Mouse (Mus musculus): ENCODE results near the gene Urah. TPM values are rescaled to one million over a fixed set of nuclear protein-coding genes. Genes with fewer than 3 reads are reported as not detected.
A peak's percentile ranks its signal among the peaks of the same experiment; 100 is the strongest.

Gene Urah
- polyA plus RNA-seq, 1 experiment, result not detected

DNA sequence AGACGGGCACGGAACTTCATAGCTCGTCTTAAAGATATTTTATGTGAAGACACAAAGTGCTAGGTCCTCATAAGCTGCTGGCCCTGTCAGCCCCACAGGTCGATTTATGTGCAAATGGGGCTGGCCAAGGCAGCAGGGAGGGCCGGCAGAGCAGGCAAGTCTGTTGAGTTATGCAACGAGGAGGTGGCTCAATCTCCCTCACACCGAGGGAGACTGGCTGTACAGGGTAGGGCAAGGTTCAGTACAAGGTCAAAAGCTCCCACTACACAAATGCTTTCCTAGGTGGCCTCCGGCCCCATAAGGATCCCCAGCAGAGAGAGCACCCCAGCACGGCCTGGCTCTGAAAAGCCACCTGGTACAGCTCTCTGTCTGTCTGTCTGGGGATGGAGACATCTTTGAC, 18.6 kb downstream of the Urah start:
- Histone ChIP-seq H3K4me1 (ENCODE audit: control insufficient read depth, insufficient read depth, insufficient read length, low read length) (peaks cover 17% of the 10 kb centered on the region), H3K27ac (replicated peaks; ENCODE audit: low read depth, low read length) (peak overlapping the region; percentile 99), H3K4me3 (ENCODE audit: insufficient read depth, low read depth, low read length) (peak overlapping the region; percentile 0; the same call in 1 of the 2 replicates)

DNA sequence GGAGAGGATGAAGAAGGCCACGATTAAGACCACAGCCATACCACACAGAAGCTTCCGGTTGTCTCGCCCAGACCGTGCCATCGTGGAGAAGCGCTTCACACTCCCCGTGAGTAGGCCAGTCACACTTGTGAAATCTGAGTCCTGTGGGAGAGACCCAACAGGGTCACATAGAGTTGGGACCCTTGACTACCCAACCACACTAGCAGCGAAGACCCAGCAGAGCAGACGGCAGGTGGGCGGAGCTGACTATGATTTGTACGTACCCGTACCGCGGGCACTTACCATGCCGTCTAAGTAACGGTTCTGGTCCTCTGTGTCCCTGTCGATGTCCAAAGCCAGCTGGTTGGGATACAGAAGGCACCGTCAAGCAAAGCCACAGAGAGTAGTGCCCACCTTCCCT, 19.7 kb downstream of the Urah start:
- Histone ChIP-seq H3K4me3 (ENCODE audit: insufficient read depth, low read depth, low read length) (peak overlapping the region; percentile 85; the same call in 1 of the 2 replicates), H3K27ac (replicated peaks; ENCODE audit: low read depth, low read length) (peak overlapping the region; percentile 99), H3K4me1 (ENCODE audit: control insufficient read depth, insufficient read depth, insufficient read length, low read length) (peaks cover 20% of the 10 kb centered on the region)

DNA sequence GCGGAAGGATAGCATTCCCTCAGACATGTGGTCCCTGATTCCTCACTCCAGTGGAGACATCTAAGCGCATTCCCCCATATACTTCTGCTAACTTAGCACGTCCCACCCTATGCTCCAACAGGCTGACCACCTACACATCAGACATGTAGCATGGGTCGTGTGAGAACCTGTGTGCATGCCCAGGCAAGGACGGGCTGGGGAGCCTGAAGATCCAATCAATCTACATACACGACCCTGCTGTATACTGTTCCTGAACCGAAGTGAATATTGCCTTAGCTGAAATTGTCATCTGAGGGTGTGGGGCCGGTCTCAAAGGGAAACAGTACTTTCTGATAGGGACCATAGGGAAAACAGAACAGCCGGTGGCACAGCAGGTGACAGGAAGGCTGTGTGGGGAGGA, 20.4 kb downstream of the Urah start:
- H3K4me1 ChIP-seq (ENCODE audit: control insufficient read depth, insufficient read depth, insufficient read length, low read length), result peaks cover 20% of the 10 kb centered on the region
- H3K27ac ChIP-seq (replicated peaks; ENCODE audit: low read depth, low read length), result peak overlapping the region; percentile 99
- peak overlapping the region; percentile 85 for H3K4me3 ChIP-seq (ENCODE audit: insufficient read depth, low read depth, low read length)

DNA sequence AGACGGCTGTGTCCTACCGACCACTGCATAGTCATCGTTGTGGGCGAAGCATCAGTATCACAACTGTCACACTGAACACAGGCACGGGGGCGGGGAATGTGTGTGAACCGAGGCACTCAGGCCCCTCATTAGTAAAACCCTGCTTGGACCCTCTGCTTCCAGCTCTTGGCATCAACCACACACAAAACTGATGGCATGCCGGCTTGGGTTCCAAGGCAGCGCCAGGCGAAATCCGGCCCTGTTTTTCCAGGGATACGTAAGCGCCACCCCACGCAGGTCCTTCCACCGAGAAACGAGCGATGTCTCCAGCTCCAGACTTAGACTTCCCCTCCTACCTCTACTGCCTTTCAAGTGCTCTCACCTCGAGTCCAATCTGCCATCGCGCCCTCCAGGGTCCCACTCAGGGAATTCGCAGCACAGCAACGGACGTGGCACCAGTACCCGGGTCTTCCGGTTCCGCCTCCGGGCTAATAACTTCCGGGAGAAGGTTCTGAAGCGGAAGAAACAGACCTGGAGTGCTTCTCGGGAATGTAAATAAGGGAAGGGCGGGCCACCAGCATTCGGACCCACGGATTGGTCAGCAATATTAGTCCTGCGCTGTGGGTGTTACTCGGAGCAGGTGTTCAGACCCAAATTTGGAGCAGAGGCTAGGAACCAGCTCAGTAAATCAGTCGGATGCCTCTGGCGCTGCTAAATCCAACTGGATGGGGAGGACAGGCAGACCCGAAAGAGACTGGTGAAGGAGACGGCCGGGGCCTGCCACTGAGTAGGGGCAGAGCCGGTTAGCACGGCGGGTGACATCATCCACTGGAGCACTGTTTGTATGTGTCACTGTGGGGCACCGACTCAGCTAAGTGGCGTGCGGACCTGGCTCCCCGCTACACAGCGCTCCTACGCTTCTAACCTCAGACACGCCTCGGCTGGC, 21.3 kb downstream of the Urah start, which contains the start of gene Gm45785:
TSS of gene Gm45785 (minus strand) at position 472 of the 925 bp plus-strand sequence.
- H3K4me3 ChIP-seq (ENCODE audit: insufficient read depth, low read depth, low read length), result peak within 1 kb of the TSS; percentile 85
- H3K27ac ChIP-seq (replicated peaks; ENCODE audit: low read depth, low read length), result peak within 1 kb of the TSS; percentile 99
- H3K4me1 ChIP-seq (ENCODE audit: control insufficient read depth, insufficient read depth, insufficient read length, low read length), result peaks cover 20% of the 10 kb centered on the region

DNA sequence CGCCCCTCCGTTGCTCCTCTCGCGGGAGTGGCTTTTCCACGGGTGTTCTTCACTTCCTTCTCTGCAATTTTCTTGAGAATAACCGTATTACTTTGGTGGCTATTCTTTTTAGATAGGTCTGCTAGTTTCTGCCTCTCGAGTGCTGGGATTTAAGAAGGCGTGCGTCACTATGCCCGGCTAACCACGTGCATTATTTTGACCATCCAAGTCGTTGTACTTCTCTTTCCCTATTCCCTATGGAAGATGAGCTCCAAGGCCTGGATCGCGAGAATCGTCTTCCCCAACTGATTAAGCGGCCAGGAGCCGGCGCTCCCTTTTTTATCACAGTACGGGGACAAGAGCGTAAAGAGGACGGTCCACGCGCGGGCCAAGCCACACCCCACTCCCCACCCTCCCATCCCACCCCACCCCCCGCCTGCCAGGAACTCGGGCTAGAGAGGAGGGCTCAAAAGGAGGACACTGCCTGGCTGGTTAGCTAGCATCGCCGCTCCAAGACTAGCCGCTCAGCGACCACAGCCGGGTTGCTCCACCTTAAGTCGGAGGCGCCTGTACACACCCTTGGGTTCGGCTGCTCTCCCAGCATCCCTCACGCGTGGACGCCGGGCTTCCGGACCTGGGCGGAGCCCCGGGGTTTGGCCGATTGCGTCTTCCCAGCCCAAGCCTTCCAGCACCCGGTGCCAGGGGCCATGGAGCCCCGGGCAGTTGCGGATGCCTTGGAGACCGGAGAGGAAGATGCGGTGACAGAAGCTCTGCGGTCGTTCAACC, 22.1 kb downstream of the Urah start, which contains the start of gene Ric8a:
TSS of gene Ric8a (plus strand) at position 173 of the 765 bp plus-strand sequence.
- peak within 1 kb of the TSS; percentile 85 for H3K4me3 ChIP-seq (ENCODE audit: insufficient read depth, low read depth, low read length)
- H3K4me1 ChIP-seq (ENCODE audit: control insufficient read depth, insufficient read depth, insufficient read length, low read length), result peaks cover 20% of the 10 kb centered on the region
- H3K27ac ChIP-seq (replicated peaks; ENCODE audit: low read depth, low read length), result peak within 1 kb of the TSS; percentile 99

DNA sequence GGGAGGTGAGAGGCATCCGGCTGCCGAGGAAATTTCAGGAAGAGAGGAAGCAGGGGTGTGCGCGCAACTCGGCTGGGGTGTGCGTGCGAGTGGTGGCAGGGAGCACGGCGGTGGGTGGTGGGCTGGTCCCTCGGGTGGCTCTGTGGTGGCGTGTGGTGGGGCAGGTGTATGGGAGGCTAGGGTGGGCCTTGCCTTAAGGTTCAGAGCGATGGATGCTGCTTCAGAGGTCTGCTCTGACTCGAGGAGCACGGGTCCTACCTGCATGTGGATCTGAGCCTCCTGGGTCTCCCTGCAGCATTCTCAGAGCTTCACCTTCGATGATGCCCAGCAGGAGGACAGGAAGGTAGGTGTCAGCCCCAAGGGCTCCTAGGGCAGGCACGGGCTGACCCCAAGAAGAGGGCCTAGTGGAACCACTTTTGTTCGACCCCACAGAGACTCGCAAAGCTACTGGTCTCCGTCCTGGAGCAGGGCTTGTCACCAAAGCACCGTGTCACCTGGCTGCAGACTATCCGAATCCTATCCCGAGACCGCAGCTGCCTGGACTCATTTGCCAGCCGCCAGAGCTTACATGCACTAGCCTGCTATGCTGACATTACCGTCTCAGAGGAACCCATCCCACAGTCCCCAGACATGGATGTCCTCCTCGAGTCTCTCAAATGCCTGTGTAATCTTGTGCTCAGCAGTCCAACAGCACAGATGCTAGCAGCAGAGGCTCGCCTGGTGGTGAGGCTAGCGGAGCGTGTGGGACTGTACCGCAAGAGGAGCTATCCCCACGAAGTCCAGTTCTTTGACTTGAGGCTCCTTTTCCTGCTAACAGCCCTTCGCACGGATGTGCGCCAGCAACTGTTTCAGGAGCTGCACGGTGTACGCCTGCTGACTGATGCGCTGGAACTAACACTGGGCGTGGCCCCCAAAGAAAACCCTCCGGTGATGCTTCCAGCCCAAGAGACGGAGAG, 23.0 kb downstream of the Urah start, which contains the start of gene Bet1l:
TSS of gene Bet1l (minus strand) at position 28 of the 956 bp plus-strand sequence.
- Histone ChIP-seq H3K4me3 (ENCODE audit: insufficient read depth, low read depth, low read length) (peak within 1 kb of the TSS; percentile 85), H3K4me1 (ENCODE audit: control insufficient read depth, insufficient read depth, insufficient read length, low read length) (peaks cover 20% of the 10 kb centered on the region), H3K27ac (replicated peaks; ENCODE audit: low read depth, low read length) (peak within 1 kb of the TSS; percentile 73)

DNA sequence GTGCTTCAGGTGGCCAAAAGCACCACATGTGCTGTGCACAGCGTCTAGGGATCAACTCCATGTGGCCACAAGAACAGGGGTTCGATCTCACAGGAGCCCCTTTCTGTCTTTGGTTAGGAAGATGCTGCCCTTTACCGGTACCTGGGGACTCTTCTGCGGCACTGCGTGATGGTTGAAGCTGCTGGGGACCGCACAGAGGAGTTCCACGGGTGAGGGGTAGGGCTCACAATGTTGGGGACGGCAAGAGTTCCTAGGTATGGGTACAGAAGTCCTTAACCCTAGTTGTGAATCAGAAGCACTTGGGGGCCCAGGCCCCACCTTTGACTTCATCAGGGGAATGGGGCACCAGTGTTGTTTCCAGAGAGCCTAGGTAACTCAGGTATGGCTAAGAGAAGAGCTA, 23.9 kb downstream of the Urah start:
- peaks cover 14% of the 10 kb centered on the region for H3K4me1 ChIP-seq (ENCODE audit: control insufficient read depth, insufficient read depth, insufficient read length, low read length)
- no peak overlapping the region for H3K27ac ChIP-seq (replicated peaks; ENCODE audit: low read depth, low read length)
- peak overlapping the region; percentile 85; the same call in 1 of the 2 replicates for H3K4me3 ChIP-seq (ENCODE audit: insufficient read depth, low read depth, low read length)

DNA sequence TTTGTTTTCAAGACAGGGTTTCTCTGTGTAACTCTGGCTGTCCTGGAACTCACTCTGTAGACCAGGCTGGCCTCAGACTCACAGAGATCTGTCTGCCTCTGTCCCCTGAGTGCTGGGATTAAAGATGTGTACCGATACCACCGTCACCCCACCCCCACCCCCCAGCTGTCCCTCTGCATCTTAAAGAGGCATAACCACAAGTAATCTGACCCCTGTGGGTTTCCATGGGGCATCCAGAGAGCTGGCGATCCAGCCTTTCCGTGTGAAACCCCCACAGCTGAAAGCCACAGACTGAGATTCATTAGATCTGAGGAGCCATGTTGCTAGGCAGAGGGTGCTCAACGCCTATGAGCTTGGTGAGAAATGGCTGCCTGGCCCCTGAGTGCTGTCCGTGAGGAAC, 25.2 kb downstream of the Urah start:
- no peak overlapping the region for H3K27ac ChIP-seq (replicated peaks; ENCODE audit: low read depth, low read length)
- H3K4me3 ChIP-seq (ENCODE audit: insufficient read depth, low read depth, low read length), result no peak overlapping the region
- peaks cover 10% of the 10 kb centered on the region for H3K4me1 ChIP-seq (ENCODE audit: control insufficient read depth, insufficient read depth, insufficient read length, low read length)

DNA sequence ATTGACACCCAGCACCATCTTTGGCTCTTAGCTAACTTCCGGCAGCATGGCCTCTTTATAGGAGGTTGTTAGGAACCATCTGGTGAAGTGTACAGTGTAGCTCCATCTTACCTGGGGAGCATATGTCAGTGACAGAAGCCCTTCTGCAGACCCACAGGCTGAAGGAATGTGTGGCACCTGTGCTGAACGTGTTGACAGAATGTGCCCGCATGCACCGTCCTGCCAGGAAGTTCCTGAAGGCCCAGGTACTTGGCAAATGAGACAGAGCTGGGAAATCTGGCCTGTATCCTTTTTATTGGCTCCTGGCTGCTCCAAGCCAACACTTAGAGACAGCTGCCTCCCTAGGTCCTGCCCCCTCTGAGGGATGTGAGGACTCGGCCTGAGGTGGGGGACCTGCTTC, 25.9 kb downstream of the Urah start:
- peaks cover 7% of the 10 kb centered on the region for H3K4me1 ChIP-seq (ENCODE audit: control insufficient read depth, insufficient read depth, insufficient read length, low read length)
- H3K4me3 ChIP-seq (ENCODE audit: insufficient read depth, low read depth, low read length), result no peak overlapping the region
- no peak overlapping the region for H3K27ac ChIP-seq (replicated peaks; ENCODE audit: low read depth, low read length)

DNA sequence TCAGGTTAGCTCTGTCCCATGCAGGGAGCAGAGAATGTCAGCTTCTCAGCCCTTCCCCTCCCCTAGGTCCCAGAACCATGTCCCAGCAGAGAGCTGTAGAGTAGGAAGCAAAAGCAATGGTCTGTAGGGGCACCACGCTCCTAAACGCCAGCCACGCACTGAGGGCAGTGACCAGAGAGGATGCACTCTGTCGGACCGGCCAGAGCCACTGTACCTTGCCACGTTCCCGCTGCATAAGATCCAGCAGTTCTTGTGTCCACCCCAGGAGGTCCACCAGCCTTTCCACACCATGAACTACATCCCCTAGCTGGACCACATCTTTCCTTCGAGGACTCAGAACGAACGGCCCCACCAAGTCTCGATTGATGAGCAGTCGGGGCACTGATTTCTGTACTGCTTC, 29.9 kb downstream of the Urah start:
- no peaks in the 10 kb centered on the region for H3K4me1 ChIP-seq (ENCODE audit: control insufficient read depth, insufficient read depth, insufficient read length, low read length)
- H3K27ac ChIP-seq (replicated peaks; ENCODE audit: low read depth, low read length), result no peak overlapping the region
- no peak overlapping the region for H3K4me3 ChIP-seq (ENCODE audit: insufficient read depth, low read depth, low read length)

DNA sequence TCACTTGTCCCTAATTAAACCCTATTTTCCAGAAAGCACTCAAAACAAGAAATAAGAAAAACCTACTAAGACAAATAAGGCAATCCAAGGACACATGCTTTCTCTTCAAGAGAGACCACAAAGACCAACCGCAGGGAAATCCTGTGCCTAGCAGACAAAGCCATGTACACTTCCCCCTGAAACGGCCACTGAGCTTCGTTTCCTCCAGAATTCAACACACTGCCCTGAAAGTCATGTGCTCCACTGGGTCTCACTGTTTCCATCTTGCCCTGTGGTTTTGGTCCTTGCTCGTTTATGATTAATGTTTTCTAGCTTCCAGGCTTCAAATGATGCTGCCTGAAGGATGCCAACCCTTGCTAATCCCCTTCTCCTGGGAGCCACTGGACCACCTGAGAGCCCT, 39.4 kb downstream of the Urah start:
- Histone ChIP-seq H3K4me3 (ENCODE audit: insufficient read depth, low read depth, low read length) (no peak overlapping the region), H3K27ac (replicated peaks; ENCODE audit: low read depth, low read length) (no peak overlapping the region), H3K4me1 (ENCODE audit: control insufficient read depth, insufficient read depth, insufficient read length, low read length) (no peaks in the 10 kb centered on the region)

DNA sequence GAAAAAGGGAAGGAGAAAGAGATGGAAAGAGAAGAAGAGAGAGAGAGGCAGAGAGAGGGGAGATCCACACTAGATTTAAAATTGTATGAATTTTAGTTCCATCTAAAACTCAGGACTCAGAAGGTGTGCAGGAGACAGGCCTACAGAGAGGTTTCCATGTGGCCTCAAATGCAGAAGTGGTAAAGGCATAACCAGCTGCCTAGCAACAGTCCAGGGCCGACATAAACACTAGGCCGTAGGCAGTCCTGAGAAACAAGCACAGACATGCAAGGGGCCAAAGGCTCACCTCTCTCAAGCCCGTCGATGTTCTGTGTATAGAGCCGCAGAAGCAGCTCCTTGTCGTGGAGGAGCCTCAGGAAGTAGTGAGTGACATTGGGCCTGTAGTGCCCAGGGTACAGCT, 42.5 kb downstream of the Urah start:
- Histone ChIP-seq H3K27ac (replicated peaks; ENCODE audit: low read depth, low read length) (no peak overlapping the region), H3K4me1 (ENCODE audit: control insufficient read depth, insufficient read depth, insufficient read length, low read length) (peaks cover 3% of the 10 kb centered on the region; the same call in 1 of the 2 replicates), H3K4me3 (ENCODE audit: insufficient read depth, low read depth, low read length) (no peak overlapping the region)

DNA sequence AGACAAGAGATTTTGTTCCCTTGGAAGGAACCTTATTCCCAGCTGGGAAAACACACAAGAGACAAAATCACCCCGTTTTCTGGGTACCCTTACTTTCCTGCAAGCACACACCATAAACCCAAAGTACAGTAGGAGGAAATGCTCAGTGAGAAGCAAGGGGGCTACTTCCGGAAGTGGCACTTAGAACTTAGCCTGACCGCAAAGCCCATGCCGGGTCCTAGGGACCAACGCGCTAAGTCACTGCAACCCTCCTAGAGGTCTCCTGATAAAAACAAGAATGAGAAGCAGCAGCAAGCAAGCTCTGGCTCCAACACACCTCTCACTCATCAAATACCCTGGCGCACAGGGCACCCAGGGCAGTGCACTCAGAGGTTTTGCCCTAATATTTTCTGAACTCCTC, 44.5 kb downstream of the Urah start:
- H3K4me1 ChIP-seq (ENCODE audit: control insufficient read depth, insufficient read depth, insufficient read length, low read length), result peaks cover 6% of the 10 kb centered on the region; the same call in 1 of the 2 replicates
- H3K27ac ChIP-seq (replicated peaks; ENCODE audit: low read depth, low read length), result no peak overlapping the region
- H3K4me3 ChIP-seq (ENCODE audit: insufficient read depth, low read depth, low read length), result no peak overlapping the region

DNA sequence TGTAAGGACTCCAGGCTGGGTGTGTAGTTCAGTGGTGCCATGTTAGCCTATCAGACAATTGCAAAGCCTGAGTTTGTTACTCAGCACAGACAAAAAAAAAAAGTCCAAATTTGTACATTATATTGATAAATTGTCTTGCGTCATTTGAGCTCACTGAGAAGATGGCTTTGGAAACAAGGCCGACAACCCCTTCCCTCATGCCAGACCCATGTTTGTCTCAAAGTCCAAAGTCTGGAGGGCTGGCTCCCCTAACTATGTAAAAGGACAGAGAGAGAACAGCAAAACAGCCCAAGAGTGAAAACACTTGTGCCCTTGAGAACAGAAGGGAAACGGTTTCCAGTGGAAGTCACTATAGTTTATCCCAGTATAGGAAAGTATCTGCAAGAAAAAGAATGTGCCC, 45.6 kb downstream of the Urah start:
- Histone ChIP-seq H3K27ac (replicated peaks; ENCODE audit: low read depth, low read length) (peak overlapping the region; percentile 60; the same call in 1 of the 2 replicates), H3K4me3 (ENCODE audit: insufficient read depth, low read depth, low read length) (peak overlapping the region; percentile 65)

More for the DNA sequence above, 45.6 kb downstream of the Urah start:
- peaks cover 6% of the 10 kb centered on the region; the same call in 1 of the 2 replicates for H3K4me1 ChIP-seq (ENCODE audit: control insufficient read depth, insufficient read depth, insufficient read length, low read length)
